Mouse (Mus musculus) stomach, embryonic 16.5 days (tissue): ENCODE measurements around the gene Dtnb. TPM values are rescaled to one million over a fixed set of nuclear protein-coding genes. Genes with fewer than 3 reads are reported as not detected.

Source experiments
- ATAC-seq: fragments of 200-750 bp; cut with Nextera tagmentation; 2 replicates; pipeline ENCODE4 v1.8.0; 2017; ENCODE audit warnings: moderate number of reproducible peaks, moderate TSS enrichment; ENCODE audit not compliant: insufficient read depth, low FRiP score
- H3K27ac ChIP-seq: fragments of 300-500 bp; sonication (generic); 2 replicates; pipeline ENCODE4 v1.5.1; 2014; ENCODE audit warnings: low read length
- H3K27me3 ChIP-seq: fragments of 300-500 bp; sonication (generic); 2 replicates; pipeline ENCODE4 v1.6.1; 2014; ENCODE audit warnings: low read length, control low read depth, mixed read lengths; ENCODE audit not compliant: control insufficient read depth, insufficient read depth
- H3K36me3 ChIP-seq: fragments of 300-500 bp; sonication (generic); 2 replicates; pipeline ENCODE4 v1.6.1; 2014; ENCODE audit warnings: low read length; ENCODE audit not compliant: control insufficient read depth, insufficient read depth
- H3K4me1 ChIP-seq: fragments of 300-500 bp; sonication (generic); 2 replicates; pipeline ENCODE4 v1.6.1; 2014; ENCODE audit warnings: low read length, control low read depth, mixed read lengths; ENCODE audit not compliant: control insufficient read depth, insufficient read depth
- H3K4me2 ChIP-seq: fragments of 300-500 bp; sonication (generic); 2 replicates; pipeline ENCODE4 v1.6.1; 2014; ENCODE audit warnings: low read depth, low read length, mixed read lengths
- H3K4me3 ChIP-seq: fragments of 300-500 bp; sonication (generic); replicated peaks from 2 replicates; pipeline ENCODE4 v1.5.1; 2014; ENCODE audit warnings: mild to moderate bottlenecking, low read length
- H3K9ac ChIP-seq: fragments of 300-500 bp; sonication (generic); 2 replicates; pipeline ENCODE4 v1.6.1; 2014; ENCODE audit warnings: low read length
- H3K9me3 ChIP-seq: fragments of 300-500 bp; sonication (generic); replicated peaks from 2 replicates; pipeline ENCODE4 v1.6.1; 2016; ENCODE audit warnings: low read length, control low read depth; ENCODE audit not compliant: control insufficient read depth
- WGBS: fragments of 180-500 bp; shearing (Covaris S2); extraction: QIAGEN DNeasy Blood & Tissue Kit; methylation state at CpG from one replicate; pipeline ENCODE4 v1.1.7; 2014; 5-methylcytosine and 5-hydroxymethylcytosine counted together
- polyA plus RNA-seq: library from polyadenylated mRNA; unstranded; fragments of >200 nt; fragmentation: Nextera tagmentation; extraction: Ambion mirVana; gene quantifications from 2 replicates; pipeline ENCODE4 v1.2.1, GENCODE M21; 2015

The Dtnb gene
- polyA plus RNA-seq, 1 experiment from 2014 or later, result 24.8 TPM

DNA sequence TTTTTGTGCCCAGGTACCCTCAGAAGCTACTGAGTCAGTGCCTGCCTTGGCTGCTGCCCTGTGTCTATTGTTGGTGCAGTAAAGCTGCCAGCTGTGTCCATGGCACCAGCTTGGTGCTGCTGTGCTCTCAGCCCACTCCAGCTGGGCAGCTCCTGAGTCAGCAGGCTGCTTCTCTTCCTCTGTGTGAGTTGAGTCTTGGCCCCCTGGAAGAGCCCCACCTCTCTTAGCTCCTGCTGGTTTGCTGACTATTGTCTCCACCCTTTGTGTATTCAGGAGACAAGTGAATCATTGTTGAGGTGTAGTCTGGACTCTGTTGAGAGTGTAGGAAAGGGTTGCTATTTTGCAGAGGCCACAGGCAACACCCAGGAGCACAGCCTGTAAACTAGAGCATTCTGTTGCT, 90.5 kb downstream of the Dtnb start:
- no peak overlapping the region for H3K4me2 ChIP-seq
- no peak overlapping the region; the same call in 1 of the 2 replicates for H3K27ac ChIP-seq
- H3K27me3 ChIP-seq, result no peaks in the 10 kb centered on the region
- no peaks in the 10 kb centered on the region for H3K36me3 ChIP-seq
- ATAC-seq, result peak; percentile 76; the same call in 1 of the 2 replicates
- H3K4me1 ChIP-seq, result no peaks in the 10 kb centered on the region
- no peak overlapping the region for H3K9ac ChIP-seq
- no peak overlapping the region for H3K4me3 ChIP-seq
- H3K9me3 ChIP-seq, result no peaks in the 10 kb centered on the region

DNA sequence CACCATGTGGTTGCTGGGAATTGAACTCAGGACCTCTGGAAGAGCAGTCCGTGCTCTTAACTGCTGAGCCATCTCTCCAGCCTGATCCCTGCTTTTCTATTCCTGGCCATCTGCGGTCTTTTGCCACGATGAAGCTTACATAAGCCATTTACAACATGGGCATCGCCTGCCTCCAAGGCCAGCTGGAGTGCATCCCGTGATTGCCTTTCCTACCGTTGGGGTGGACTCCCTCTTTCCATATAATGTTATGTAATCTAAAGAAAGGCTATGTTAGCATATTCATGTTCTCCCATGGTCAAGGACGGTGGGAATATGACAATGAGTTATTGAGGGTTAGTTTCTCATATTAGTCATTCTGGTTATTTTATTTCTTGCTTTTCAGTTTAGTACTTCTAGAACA, 91.2 kb downstream of the Dtnb start:
- Histone ChIP-seq H3K9me3 (no peaks in the 10 kb centered on the region), H3K4me1 (no peaks in the 10 kb centered on the region), H3K27ac (no peak overlapping the region), H3K4me2 (no peak overlapping the region), H3K36me3 (no peaks in the 10 kb centered on the region), H3K27me3 (no peaks in the 10 kb centered on the region), H3K4me3 (no peak overlapping the region), H3K9ac (no peak overlapping the region)
- WGBS, result 86% methylated on average over 7 of the region's 7 CpGs
- ATAC-seq, result no peak

DNA sequence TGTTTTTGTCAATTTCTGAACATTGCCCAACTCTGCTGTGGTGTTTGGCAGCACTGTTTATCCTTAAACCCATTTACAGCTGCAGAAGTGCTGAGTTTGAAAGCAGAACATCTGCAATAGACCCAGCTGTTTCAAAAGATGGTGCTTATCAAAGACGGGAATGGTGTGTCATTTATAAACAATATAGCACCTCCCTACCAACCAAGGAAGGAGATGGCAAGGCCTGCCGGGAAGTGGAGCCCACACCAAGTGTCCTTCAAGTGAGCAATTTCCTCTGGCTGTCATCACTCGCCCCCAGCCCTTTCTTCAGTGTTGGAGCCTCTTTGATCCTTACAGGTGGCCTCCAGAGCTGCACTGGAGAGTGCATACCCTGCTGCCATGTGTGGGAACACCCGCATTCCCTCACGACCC, 97.8 kb downstream of the Dtnb start:
- Histone ChIP-seq H3K4me3 (no peak overlapping the region), H3K9ac (no peak overlapping the region), H3K36me3 (no peaks in the 10 kb centered on the region), H3K27me3 (no peaks in the 10 kb centered on the region), H3K4me2 (no peak overlapping the region), H3K9me3 (no peaks in the 10 kb centered on the region), H3K4me1 (no peaks in the 10 kb centered on the region), H3K27ac (no peak overlapping the region)
- 35% methylated on average over 5 of the region's 5 CpGs for WGBS
- ATAC-seq, result no peak

DNA sequence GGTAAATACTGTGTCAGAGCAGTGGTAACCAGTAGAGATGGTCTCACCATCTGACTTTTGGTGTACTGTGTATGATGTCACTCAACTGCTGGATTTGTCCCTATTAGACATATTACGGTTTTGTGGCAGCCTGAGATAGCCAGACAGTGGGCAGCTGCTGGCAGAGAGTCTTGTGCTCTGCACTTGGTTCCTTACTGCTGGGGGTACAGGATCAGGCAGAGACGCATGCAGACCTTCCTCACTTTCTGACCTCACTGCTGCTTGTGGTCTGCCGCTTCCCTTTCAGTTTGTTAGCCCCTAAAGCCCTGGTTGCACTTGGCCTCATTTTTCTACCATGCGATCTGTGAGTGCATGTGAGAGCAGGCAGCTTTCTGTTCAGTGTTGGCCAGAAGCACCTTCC, 98.9 kb downstream of the Dtnb start:
- no peak overlapping the region for H3K4me3 ChIP-seq
- no peaks in the 10 kb centered on the region for H3K27me3 ChIP-seq
- ATAC-seq, result no peak
- no peaks in the 10 kb centered on the region for H3K9me3 ChIP-seq
- 69% methylated on average over 4 of the region's 4 CpGs for WGBS
- H3K4me2 ChIP-seq, result no peak overlapping the region
- H3K9ac ChIP-seq, result no peak overlapping the region
- H3K27ac ChIP-seq, result no peak overlapping the region
- H3K4me1 ChIP-seq, result no peaks in the 10 kb centered on the region
- no peaks in the 10 kb centered on the region for H3K36me3 ChIP-seq

DNA sequence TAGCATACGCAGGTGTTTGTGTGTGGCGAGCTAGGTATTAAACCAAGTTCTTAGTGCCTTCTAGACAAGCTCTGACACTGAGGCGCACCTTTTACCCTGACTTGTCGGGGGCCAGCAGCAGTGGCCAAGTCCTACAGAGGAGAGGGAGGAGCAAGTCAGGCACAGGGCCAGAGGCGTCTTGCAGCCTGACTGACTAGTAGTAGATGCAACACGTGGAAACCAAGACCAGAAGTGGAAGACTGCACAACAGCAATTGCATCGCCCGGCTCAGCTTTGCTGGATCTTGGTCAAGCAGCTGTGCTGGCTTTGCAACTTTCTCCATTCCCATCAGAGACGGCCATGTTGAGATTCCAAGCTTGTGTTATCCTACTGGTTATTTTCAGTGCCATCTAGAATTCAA, 100.6 kb downstream of the Dtnb start:
- Histone ChIP-seq H3K9ac (no peak overlapping the region), H3K4me2 (no peak overlapping the region), H3K27ac (no peak overlapping the region), H3K4me3 (no peak overlapping the region), H3K27me3 (no peaks in the 10 kb centered on the region), H3K9me3 (no peaks in the 10 kb centered on the region), H3K36me3 (no peaks in the 10 kb centered on the region), H3K4me1 (no peaks in the 10 kb centered on the region)
- 82% methylated on average over 9 of the region's 9 CpGs for WGBS
- ATAC-seq, result no peak

DNA sequence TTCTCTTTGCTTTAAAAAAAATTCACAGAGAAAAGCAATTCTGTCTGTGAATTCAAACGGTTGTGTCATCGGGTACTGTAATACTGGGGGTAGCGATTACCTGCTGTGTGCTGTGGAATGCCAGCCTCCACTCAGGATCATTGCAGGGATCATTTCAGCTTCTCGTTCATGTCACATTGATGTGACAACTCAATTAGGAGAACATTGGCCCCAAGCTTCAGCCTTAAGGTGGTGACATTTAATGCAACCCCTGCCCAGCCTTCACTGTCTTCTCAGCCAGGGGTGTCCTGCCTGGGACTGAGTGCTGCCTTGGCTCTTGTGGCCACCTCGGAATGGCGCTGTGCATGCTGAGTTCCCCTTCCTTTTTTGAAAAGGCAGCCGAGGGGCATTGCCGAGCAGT, 101.7 kb downstream of the Dtnb start:
- no peaks in the 10 kb centered on the region for H3K27me3 ChIP-seq
- ATAC-seq, result no peak
- no peaks in the 10 kb centered on the region for H3K36me3 ChIP-seq
- no peak overlapping the region for H3K27ac ChIP-seq
- no peak overlapping the region for H3K9ac ChIP-seq
- no peak overlapping the region for H3K4me2 ChIP-seq
- no peaks in the 10 kb centered on the region for H3K9me3 ChIP-seq
- no peaks in the 10 kb centered on the region for H3K4me1 ChIP-seq
- H3K4me3 ChIP-seq, result no peak overlapping the region
- WGBS, result 78% methylated on average over 8 of the region's 8 CpGs

DNA sequence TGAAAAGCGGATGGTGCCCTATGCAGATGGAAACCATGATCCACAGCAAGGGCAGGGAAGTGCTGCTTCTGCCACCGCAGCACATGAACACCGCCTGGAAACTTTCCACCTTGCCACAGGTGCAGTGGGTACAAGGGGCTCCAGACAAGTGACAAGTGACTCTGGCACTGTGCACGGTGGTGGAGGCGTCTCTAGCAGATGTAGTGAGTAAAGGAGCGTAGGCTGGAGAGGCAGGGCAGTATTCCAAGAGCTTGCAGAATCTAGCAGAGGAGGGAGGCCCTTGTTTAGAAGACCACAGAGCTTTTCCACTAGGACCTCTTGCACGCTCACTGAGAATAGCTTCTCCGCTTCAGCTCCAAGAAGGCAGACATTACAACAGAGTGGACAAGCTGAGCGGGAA, 102.7 kb downstream of the Dtnb start:
- 80% methylated on average over 9 of the region's 9 CpGs for WGBS
- no peak overlapping the region for H3K4me3 ChIP-seq
- no peak overlapping the region for H3K9ac ChIP-seq
- no peaks in the 10 kb centered on the region for H3K4me1 ChIP-seq
- H3K27me3 ChIP-seq, result no peaks in the 10 kb centered on the region
- no peaks in the 10 kb centered on the region for H3K9me3 ChIP-seq
- ATAC-seq, result no peak
- H3K4me2 ChIP-seq, result no peak overlapping the region
- no peak overlapping the region for H3K27ac ChIP-seq
- no peaks in the 10 kb centered on the region for H3K36me3 ChIP-seq

DNA sequence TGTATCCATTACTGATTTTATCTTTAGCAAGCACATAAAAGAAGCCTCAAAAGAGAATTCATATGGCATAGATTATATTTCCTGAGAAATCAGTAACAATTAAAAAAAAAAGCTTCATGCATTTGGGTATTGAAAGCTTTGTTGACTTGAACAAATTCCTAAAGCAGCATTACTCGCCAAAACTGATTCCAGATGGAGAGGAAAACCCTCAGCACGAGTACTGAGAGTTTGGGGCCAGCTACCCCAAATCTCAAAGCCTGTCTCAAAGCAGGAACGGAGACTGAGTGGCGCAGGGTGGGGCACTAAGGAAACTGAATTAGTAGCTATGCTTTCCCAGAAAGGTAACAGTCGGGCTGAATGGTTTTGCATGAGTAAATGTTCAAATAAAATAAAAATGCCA, 108.5 kb downstream of the Dtnb start:
- Histone ChIP-seq H3K4me1 (no peaks in the 10 kb centered on the region), H3K27ac (no peak overlapping the region), H3K4me2 (no peak overlapping the region), H3K9ac (no peak overlapping the region), H3K9me3 (no peaks in the 10 kb centered on the region), H3K36me3 (no peaks in the 10 kb centered on the region), H3K27me3 (no peaks in the 10 kb centered on the region), H3K4me3 (no peak overlapping the region)
- no peak for ATAC-seq
- WGBS, result 75% methylated on average over 5 of the region's 5 CpGs

DNA sequence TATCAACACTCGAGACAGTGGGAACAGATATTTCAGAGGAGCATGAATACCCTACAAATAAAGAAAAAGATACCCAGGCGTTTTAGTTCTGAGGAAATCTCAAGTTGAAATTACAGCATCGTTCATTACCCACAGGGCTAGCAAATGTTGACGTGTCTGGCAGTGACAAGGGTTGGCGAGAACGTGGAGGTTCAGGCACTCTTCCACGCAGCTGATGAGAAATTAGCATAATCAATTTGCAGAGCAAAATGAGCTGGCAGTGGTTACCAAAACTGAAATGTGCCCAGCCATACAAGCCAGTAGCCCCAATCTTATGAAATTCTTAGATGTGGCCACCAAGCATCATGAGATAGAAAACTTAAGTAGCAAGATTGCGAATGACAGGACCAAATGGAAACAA, 110.9 kb downstream of the Dtnb start:
- Histone ChIP-seq H3K27ac (no peak overlapping the region), H3K9me3 (no peaks in the 10 kb centered on the region), H3K27me3 (no peaks in the 10 kb centered on the region), H3K36me3 (no peaks in the 10 kb centered on the region), H3K4me1 (no peaks in the 10 kb centered on the region), H3K4me3 (no peak overlapping the region), H3K4me2 (no peak overlapping the region), H3K9ac (no peak overlapping the region)
- no peak for ATAC-seq
- 76% methylated on average over 8 of the region's 8 CpGs for WGBS

DNA sequence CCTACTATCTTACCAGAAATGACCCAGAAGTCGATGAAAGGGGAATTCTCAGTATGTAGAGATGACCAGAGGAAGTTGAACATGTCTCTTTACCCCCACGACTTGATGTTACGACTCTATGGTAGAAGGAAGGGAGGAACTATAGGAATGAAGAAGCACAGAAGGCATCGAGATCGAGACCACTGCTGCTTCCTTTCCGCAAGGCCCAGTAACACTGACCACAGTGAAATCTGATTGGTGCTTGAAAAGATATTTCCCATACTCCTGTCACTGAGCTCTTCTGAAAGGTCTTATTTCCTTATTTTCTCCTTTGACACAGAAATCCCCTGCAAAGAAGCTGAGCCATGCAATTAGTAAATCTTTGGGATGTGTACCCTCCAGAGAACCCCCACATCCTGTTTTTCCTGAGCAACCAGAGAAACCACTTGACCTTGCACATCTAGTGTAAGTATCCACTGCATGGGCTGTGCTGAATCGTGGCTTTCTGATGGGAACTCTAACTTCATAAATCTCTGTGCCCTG, 114.3 kb downstream of the Dtnb start:
- WGBS, result 68% methylated on average over 7 of the region's 7 CpGs

More for the DNA sequence above, 114.3 kb downstream of the Dtnb start:
- Histone ChIP-seq H3K27me3 (no peaks in the 10 kb centered on the region), H3K9ac (no peak overlapping the region), H3K27ac (no peak overlapping the region), H3K36me3 (no peaks in the 10 kb centered on the region), H3K4me3 (no peak overlapping the region), H3K4me1 (no peaks in the 10 kb centered on the region), H3K4me2 (no peak overlapping the region), H3K9me3 (no peaks in the 10 kb centered on the region)
- no peak for ATAC-seq
